Mouse (Mus musculus) kidney, adult 2 months (tissue): Measurements from ENCODE around the gene Dpp6. TPM values are rescaled to one million over a fixed set of nuclear protein-coding genes. Genes with fewer than 3 reads are reported as not detected.

ENCODE experiments used
- DNase-seq: peaks from one replicate; pipeline ENCODE4 v3.0.0; 2021
- H3K27ac ChIP-seq: fragments of 200-500 bp; 2 replicates; pipeline ENCODE4 v1.5.1; 2012; ENCODE audit warnings: low read depth, low read length, control low read depth, inconsistent platforms; ENCODE audit not compliant: insufficient read depth
- H3K27me3 ChIP-seq: fragments of 200-500 bp; replicated peaks from 2 replicates; pipeline ENCODE4 v1.6.1; 2012; ENCODE audit warnings: mild to moderate bottlenecking, moderate library complexity, low read length, inconsistent platforms; ENCODE audit not compliant: control insufficient read depth, insufficient read depth
- H3K36me3 ChIP-seq: fragments of 200-500 bp; 2 replicates; pipeline ENCODE4 v1.6.1; 2012; ENCODE audit warnings: mild to moderate bottlenecking, moderate library complexity, low read length, inconsistent platforms; ENCODE audit not compliant: control insufficient read depth, insufficient read depth
- H3K4me1 ChIP-seq: fragments of 200-500 bp; 2 replicates; pipeline ENCODE4 v1.6.1; 2011; ENCODE audit warnings: low read length; ENCODE audit not compliant: control insufficient read depth, insufficient read depth
- H3K4me3 ChIP-seq: fragments of 200-500 bp; 2 replicates; pipeline ENCODE4 v1.5.1; 2011; ENCODE audit warnings: mild to moderate bottlenecking, low read depth, low read length, control low read depth; ENCODE audit not compliant: insufficient read depth
- CTCF ChIP-seq: fragments of 200-500 bp; conservative IDR thresholded peaks from 2 replicates; pipeline ENCODE4 v1.5.1; 2011; ENCODE audit warnings: low read depth, mild to moderate bottlenecking, control low read depth, low read length, moderate library complexity, mixed read lengths; ENCODE audit not compliant: insufficient read depth, insufficient read length
- POLR2A ChIP-seq: fragments of 200-500 bp; IDR thresholded peaks from one replicate; pipeline ENCODE4 v1.6.1; 2011; ENCODE audit warnings: low read depth, low read length, control low read depth
- WGBS: fragments of 180-500 bp; shearing (Covaris S2); methylation state at CpG from one replicate; pipeline ENCODE4 v1.1.7; 2018; 5-methylcytosine and 5-hydroxymethylcytosine counted together
- polyA plus RNA-seq: library from polyadenylated mRNA; depleted of rRNA; stranded (reverse); fragments of >200 nt; gene quantifications from 2 replicates; pipeline ENCODE4 v1.2.3, GENCODE M21; 2012

Gene Dpp6
- polyA plus RNA-seq, 1 experiment: 0.61 TPM

DNA sequence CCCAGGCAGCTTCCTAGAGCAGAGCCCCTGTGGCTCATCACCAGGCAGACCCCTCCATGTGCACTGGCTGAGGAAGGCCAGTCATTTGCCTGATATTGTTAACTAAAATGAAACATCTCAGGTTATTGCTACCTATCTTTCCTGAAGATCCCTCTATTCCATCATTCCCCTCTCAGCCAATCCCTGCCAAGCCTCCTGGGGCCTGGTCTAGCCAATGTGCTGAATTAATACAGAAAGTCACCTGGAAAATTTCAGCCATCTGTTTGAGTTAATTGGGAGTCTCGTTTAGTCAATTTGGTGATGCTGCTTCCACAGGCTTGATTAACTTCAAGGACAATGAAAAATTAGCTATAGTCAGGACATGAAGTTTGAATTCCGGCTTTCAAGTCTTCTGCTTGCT, 818.9 kb downstream of the Dpp6 start:
- Histone ChIP-seq H3K27me3 (no peaks in the 10 kb centered on the region), H3K4me3 (no peak overlapping the region), H3K4me1 (no peaks in the 10 kb centered on the region), H3K36me3 (no peaks in the 10 kb centered on the region), H3K27ac (no peak overlapping the region)
- DNase-seq: no peak
- TF ChIP-seq POLR2A (no peak), CTCF (no peak)
- 79% methylated on average over 2 of the region's 2 CpGs for WGBS

DNA sequence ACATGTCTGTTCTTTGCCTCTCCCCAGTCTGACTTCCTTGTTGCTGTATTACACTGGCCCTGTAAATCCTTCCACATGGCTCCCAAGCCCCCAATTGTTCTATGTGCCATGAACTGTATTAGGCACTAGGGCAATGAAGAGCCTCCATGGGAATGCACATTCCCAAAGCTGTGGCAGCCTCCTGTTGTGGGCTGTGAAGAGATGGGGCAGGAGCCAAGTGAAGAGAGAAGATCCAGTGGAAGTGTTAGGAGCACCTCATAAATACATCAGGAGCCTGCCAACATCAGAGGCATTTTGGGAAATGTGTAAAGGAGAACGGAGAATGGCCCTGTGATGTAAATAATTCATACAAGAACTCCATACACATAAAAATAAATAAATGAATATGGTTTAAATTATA, 824.9 kb downstream of the Dpp6 start:
- Histone ChIP-seq H3K4me3 (no peak overlapping the region), H3K4me1 (no peaks in the 10 kb centered on the region), H3K27me3 (0 out of 2 replicates have a peak, but pooled peaks cover 1% of the 10 kb centered on the region), H3K36me3 (no peaks in the 10 kb centered on the region), H3K27ac (no peak overlapping the region)
- 68% methylated on average over 1 of the region's 1 CpGs for WGBS
- TF ChIP-seq POLR2A (no peak), CTCF (no peak)
- no peak for DNase-seq

DNA sequence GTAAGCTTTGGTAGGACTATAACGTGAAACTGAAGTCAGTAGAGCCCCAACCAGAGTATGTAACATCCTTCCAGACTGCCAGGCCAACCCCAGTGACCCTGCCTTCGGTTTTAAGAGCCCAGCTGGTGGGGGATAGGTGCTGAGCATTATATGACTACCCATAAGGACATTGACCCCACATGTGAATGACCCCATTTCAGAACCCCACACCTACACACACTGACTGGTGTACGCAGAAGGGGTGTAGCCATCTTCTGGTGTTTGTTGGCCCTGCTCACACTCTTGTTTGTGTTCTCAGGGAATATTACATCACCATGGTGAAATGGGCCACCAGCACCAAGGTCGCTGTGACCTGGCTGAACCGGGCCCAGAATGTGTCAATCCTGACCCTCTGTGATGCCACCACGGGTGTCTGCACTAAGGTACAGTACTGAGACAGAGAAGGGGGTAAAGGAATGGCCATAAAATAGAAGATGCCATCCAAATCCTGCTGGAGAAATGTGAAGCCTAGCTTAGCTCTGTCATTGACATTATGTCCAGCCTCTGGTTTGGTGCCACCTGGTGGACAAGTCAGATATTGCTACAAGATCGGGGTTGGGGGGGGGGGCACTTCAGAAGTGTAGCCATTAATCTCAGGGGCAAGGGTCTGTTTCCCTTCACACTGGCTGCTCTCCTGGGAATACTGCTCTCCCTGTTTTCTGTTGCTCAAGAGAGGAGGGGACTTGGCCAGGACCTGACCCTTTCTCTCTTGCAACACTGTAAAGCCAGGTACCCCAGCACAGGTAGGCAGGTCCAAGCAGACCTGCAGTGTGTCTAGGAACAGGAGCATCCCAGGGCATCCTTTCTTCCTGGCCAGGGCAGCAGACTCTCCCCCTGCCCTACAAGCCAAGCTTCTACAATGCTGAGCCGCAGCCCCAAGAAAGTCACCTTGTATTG, 835.1 kb downstream of the Dpp6 start:
- WGBS: 59% methylated on average over 8 of the region's 8 CpGs
- H3K27ac ChIP-seq: no peak overlapping the region
- TF ChIP-seq CTCF (peak; percentile 48), POLR2A (no peak)
- H3K4me1 ChIP-seq: no peaks in the 10 kb centered on the region
- no peak overlapping the region for H3K4me3 ChIP-seq
- H3K27me3 ChIP-seq: no peaks in the 10 kb centered on the region
- H3K36me3 ChIP-seq: no peaks in the 10 kb centered on the region
- peak; percentile 5 for DNase-seq

DNA sequence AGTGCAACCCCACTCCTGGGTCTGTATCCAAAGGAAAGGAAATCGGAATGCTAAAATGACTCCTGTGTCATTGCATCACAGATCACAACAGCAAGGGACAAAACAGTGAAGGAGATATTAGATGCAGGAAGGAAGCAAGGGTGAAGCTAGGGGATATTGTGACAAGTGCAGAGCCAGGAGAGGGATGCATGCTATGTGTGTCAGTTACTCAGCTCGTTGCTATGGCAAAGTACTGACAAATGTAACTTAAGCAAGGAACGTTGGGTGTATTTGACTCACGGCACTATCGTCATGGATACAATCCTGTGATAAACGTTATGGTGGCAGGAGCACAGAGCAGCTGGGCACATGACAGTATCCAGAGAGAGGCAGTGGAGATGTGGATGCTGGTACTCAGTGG, 839.1 kb downstream of the Dpp6 start:
- Histone ChIP-seq H3K4me1 (0 out of 2 replicates have a peak, but pooled peaks cover 2% of the 10 kb centered on the region), H3K4me3 (no peak overlapping the region), H3K27ac (no peak overlapping the region), H3K36me3 (no peaks in the 10 kb centered on the region), H3K27me3 (no peaks in the 10 kb centered on the region)
- 50% methylated on average over 6 of the region's 6 CpGs for whole genome bisulfite sequencing
- TF ChIP-seq CTCF (no peak), POLR2A (no peak)
- DNase-seq: no peak

DNA sequence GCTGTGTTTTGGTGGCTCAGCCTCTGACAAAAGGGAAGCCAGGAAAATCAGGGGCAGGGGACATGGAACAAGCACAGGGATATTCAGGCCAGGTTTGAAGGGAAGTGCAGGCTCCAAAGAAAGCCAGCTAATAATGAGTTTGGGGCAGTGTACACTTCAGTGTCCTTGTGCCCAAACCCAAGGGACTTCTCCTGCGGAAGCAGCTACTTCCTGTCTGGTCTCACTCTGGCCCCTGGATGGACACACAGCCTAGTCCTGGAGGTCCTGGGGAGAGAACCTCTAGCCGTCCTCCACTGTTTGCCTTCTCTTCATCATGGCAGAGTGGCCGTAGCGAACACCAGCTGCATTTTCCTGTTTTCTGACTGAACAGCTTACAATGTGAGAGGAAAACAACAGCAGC, 840.7 kb downstream of the Dpp6 start:
- no peaks in the 10 kb centered on the region for H3K36me3 ChIP-seq
- no peak for DNase-seq
- no peak for TF ChIP-seq CTCF
- TF ChIP-seq POLR2A: no peak
- H3K4me1 ChIP-seq: 0 out of 2 replicates have a peak, but pooled peaks cover 2% of the 10 kb centered on the region
- 22% methylated on average over 4 of the region's 4 CpGs for WGBS
- H3K27ac ChIP-seq: no peak overlapping the region
- no peaks in the 10 kb centered on the region for H3K27me3 ChIP-seq
- H3K4me3 ChIP-seq: no peak overlapping the region

DNA sequence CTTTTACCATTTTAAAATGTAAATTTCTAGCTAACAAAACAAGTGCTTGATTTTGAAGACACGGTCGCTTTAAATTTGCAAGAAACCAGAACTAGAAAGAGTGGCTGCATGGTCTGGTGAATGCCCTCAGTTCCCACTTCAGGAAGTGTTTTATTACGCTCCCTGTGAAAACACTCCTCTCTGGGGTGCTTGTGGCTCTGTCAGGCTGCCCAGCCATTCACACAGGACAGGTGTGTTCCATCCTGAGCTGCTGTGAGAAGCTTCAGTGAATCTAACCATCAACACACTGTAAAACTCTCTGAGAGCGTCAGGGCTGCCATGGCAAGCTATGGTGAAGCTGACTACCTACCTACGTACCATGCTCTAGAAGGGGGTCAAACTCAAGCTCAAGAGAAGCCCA, 841.2 kb downstream of the Dpp6 start:
- Histone ChIP-seq H3K4me1 (0 out of 2 replicates have a peak, but pooled peaks cover 2% of the 10 kb centered on the region), H3K27ac (no peak overlapping the region), H3K36me3 (no peaks in the 10 kb centered on the region), H3K27me3 (no peaks in the 10 kb centered on the region), H3K4me3 (no peak overlapping the region)
- WGBS: 34% methylated on average over 5 of the region's 5 CpGs
- DNase-seq: no peak
- TF ChIP-seq POLR2A: no peak
- no peak for TF ChIP-seq CTCF

DNA sequence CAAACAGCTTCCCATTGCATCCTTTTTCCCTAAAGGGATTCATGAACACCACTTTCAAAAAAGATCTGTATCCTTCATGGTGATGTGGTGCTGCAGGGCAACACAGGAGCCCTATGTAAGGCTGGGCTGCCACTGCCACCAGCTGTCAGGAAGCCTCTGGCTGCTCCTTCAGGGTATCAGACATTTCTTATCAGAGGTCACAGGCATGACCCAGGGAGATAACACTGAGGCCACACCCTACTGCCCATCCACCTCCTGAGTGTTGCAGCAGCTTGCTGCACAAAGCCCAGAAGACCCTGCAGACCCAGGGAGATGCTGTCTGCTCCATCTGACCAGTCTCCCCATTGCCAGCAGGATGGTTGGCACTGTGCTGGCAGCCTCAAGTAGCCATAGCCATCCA, 841.6 kb downstream of the Dpp6 start:
- no peak for DNase-seq
- Histone ChIP-seq H3K4me1 (0 out of 2 replicates have a peak, but pooled peaks cover 2% of the 10 kb centered on the region), H3K27ac (no peak overlapping the region), H3K27me3 (no peaks in the 10 kb centered on the region), H3K4me3 (no peak overlapping the region), H3K36me3 (no peaks in the 10 kb centered on the region)
- no peak for TF ChIP-seq CTCF
- TF ChIP-seq POLR2A: no peak
